Mouse (Mus musculus) kidney, adult 2 months (tissue): ENCODE data around the gene Gm17949.

Experiments
- CTCF ChIP-seq: fragments of 200-500 bp; conservative IDR thresholded peaks from 2 replicates; pipeline ENCODE4 v1.5.1; 2011; ENCODE audit warnings: low read depth, mild to moderate bottlenecking, control low read depth, low read length, moderate library complexity, mixed read lengths; ENCODE audit not compliant: insufficient read depth, insufficient read length
- POLR2A ChIP-seq: fragments of 200-500 bp; IDR thresholded peaks from one replicate; pipeline ENCODE4 v1.6.1; 2011; ENCODE audit warnings: low read depth, low read length, control low read depth

DNA sequence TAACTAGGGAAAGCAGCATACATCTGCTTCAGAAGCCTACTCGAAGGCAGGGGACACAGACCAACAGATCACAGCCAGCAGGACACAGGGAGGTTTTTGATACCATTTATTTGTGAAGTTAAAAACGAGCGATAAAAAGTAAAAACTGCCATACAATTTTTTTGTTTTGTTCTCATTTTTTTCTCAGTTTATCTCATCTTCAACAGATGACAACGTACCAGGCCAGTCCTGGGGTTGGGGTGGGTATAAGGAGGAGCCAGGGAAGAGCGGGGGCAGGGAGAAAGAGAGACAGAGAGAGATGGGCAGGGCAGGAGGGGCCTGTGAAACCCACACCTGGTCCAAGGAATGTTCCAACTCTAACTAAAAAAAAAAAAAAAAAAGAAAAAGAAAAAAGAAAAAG lies 9.7 kb downstream of the Gm17949 start:
- TF ChIP-seq POLR2A: no peak
- no peak for TF ChIP-seq CTCF
